9 mouse cellular contexts compared by ENCODE assay signal in the genomic region with DNA sequence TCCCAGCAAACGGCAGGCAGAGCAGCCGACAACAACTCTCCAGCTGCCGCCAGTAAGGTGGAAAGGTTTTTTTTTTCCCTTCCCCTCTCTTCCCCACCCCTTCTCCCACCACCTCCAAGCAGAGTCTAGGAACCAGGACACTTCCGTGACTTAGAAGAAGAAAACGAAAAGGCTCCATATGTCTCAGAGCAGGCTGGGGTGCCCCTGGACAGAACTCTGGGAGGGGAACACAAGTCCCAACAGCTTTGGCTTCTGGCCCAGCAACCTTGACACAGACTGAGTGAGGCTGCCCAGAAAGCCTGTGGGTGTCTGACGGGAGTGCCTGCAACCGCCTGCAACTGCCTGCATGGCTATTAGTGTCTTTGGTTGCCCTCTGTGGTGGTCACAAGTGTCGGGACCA.
DNase-seq lines count a peak whose midpoint lies in the region; ATAC-seq and TF ChIP-seq lines count a peak whose summit lies in the region.
"Had no signal": no experiment of that assay in that cellular context is flagged by ENCODE, and none has a peak within 500 bp of the region (broad histone marks: within the 10 kb centered on the region; RNA-seq: fewer than 3 reads in every experiment).

No protein-coding gene starts in this region.

- H3K4me3 ChIP-seq in embryonic fibroblast, embryonic 13.5 days (ENCODE audit: insufficient read depth, low read length): no peak overlapping the region
- H3K4me3 ChIP-seq in heart, postnatal 0 days (ENCODE audit: low read depth, low read length): no peak overlapping the region
- H3K4me3 ChIP-seq in midbrain, embryonic 14.5 days (replicated peaks; ENCODE audit: low read depth, low read length): no peak overlapping the region

- no peak for TF ChIP-seq EP300 in heart, postnatal 0 days (IDR thresholded peaks at IDR 0.05; ENCODE audit: low read depth)

- no peak for TF ChIP-seq CTCF in embryonic fibroblast, embryonic 13.5 days (IDR thresholded peaks at IDR 0.05; ENCODE audit: borderline replicate concordance, insufficient read depth, low read length)
- TF ChIP-seq CTCF in heart, postnatal 0 days (IDR thresholded peaks at IDR 0.05; ENCODE audit: low read depth): 0 out of 2 replicates have a peak, but pooled peaks have one; percentile 1

- H3K27me3 ChIP-seq in heart, postnatal 0 days (ENCODE audit: control insufficient read depth, insufficient read depth, low read length): no peaks in the 10 kb centered on the region
- H3K27me3 ChIP-seq in midbrain, embryonic 14.5 days (ENCODE audit: control insufficient read depth, insufficient read depth, low read length): no peaks in the 10 kb centered on the region
- H3K27me3 ChIP-seq: CH12.LX had no signal

- H3K36me3 ChIP-seq in heart, postnatal 0 days (replicated peaks; ENCODE audit: control insufficient read depth, insufficient read depth, low read length): peaks cover 35% of the 10 kb centered on the region
- H3K36me3 ChIP-seq in midbrain, embryonic 14.5 days (ENCODE audit: control insufficient read depth, insufficient read depth, low read length): no peaks in the 10 kb centered on the region

- DNase-seq in layer of hippocampus, postnatal 10 days (ENCODE audit: low spot score in 2 of 2): peak; percentile 36 to 55
- no peak for DNase-seq in layer of hippocampus, postnatal 36 days
- peak; percentile 85 for DNase-seq in heart, postnatal 0 days (ENCODE audit: low spot score)
- peak; percentile 87 for DNase-seq in kidney, postnatal 10 days
- DNase-seq in midbrain, embryonic 14.5 days: peak; percentile 57
- DNase-seq in B cell, adult 2 months: no peak
- DNase-seq in spleen, adult 18-20 months: no peak

- peak overlapping the region; percentile 78 for H3K4me2 ChIP-seq in heart, postnatal 0 days (ENCODE audit: low read depth, low read length)
- H3K4me2 ChIP-seq in midbrain, embryonic 14.5 days (ENCODE audit: low read length): no peak overlapping the region

- TF ChIP-seq POLR2A in embryonic fibroblast, embryonic 13.5 days (IDR thresholded peaks at IDR 0.05; ENCODE audit: low read depth, low read length): no peak

- peak; percentile 39 for ATAC-seq in heart, postnatal 0 days (ENCODE audit: insufficient read depth, low read depth)
- ATAC-seq in midbrain, embryonic 14.5 days (ENCODE audit: low FRiP score, low TSS enrichment): no peak

- no peaks in the 10 kb centered on the region for H3K9me3 ChIP-seq in heart, postnatal 0 days (replicated peaks; ENCODE audit: control insufficient read depth, low read length)
- no peaks in the 10 kb centered on the region for H3K9me3 ChIP-seq in midbrain, embryonic 14.5 days (ENCODE audit: control insufficient read depth, low read length)

- peak overlapping the region; percentile 52 for H3K9ac ChIP-seq in heart, postnatal 0 days (replicated peaks; ENCODE audit: low read depth, low read length)
- no peak overlapping the region for H3K9ac ChIP-seq in midbrain, embryonic 14.5 days (replicated peaks; ENCODE audit: low read length)

- peaks cover 18% of the 10 kb centered on the region for H3K4me1 ChIP-seq in embryonic fibroblast, embryonic 13.5 days (ENCODE audit: control insufficient read depth, insufficient read depth, low read length)
- H3K4me1 ChIP-seq in heart, postnatal 0 days (ENCODE audit: control insufficient read depth, insufficient read depth): peaks cover 90% of the 10 kb centered on the region
- peaks cover 12% of the 10 kb centered on the region; the same call in 1 of the 2 replicates for H3K4me1 ChIP-seq in midbrain, embryonic 14.5 days (ENCODE audit: control insufficient read depth, insufficient read depth, low read length)

- peak overlapping the region; percentile 85 for H3K27ac ChIP-seq in embryonic fibroblast, embryonic 13.5 days (ENCODE audit: insufficient read depth, low read length)
- peak overlapping the region; percentile 96 for H3K27ac ChIP-seq in heart, postnatal 0 days (ENCODE audit: low read depth)
- H3K27ac ChIP-seq in midbrain, embryonic 14.5 days (replicated peaks; ENCODE audit: low read depth, low read length): peak overlapping the region; percentile 49; the same call in 1 of the 2 replicates

- WGBS in heart, postnatal 0 days: 4% methylated on average over 8 of the region's 8 CpGs
- WGBS in midbrain, embryonic 14.5 days: 41% methylated on average over 8 of the region's 8 CpGs

Comparison
In these comparisons a context has a peak if more than half of its experiments do, and no peak if none do; other contexts are left out.
1. DNase-seq: peak in layer of hippocampus, postnatal 10 days (2 of 2), heart, postnatal 0 days (single experiment), kidney, postnatal 10 days (single experiment) and midbrain, embryonic 14.5 days (single experiment); none in layer of hippocampus, postnatal 36 days (0 of 2), B cell, adult 2 months (0 of 2) and spleen, adult 18-20 months (0 of 2).
2. Peak in every context shown above with its lines, with median percentiles within 50 percentile points of each other: H3K27ac ChIP-seq.